Mouse (Mus musculus): ENCODE measurements around the gene Ly6g6d.

- TF ChIP-seq CTCF (IDR thresholded peaks at IDR 0.05; ENCODE audit: low read depth, low read length), result no peak
- TF ChIP-seq GATA1 (IDR thresholded peaks at IDR 0.05; ENCODE audit: borderline replicate concordance, low read length), result no peak
- TF ChIP-seq POLR2AphosphoS5 (IDR thresholded peaks at IDR 0.05; ENCODE audit: insufficient replicate concordance, low read depth, low read length), result no peak
- TF ChIP-seq GATA2 (IDR thresholded peaks at IDR 0.05; ENCODE audit: borderline replicate concordance, low read depth, low read length), result no peak
Measured at GRCm38 (mm10) chr17:35120745-35121142, 42.9 kb upstream of the Ly6g6d start.

Data from G1E (cell line).